Mouse (Mus musculus) adrenal gland, adult 2 months (tissue): ENCODE results near the gene Olfr1153. TPM values are rescaled to one million over a fixed set of nuclear protein-coding genes. Genes with fewer than 3 reads are reported as not detected.

Experiments used
- DNase-seq: peaks from one replicate; pipeline ENCODE4 v3.0.0; 2021
- long read RNA-seq: library from polyadenylated mRNA; stranded (forward); transcript quantifications from one replicate; pipeline ENCODE4 v2.0.0, GENCODE M21; 2021
- polyA plus RNA-seq: library from polyadenylated mRNA; depleted of rRNA; stranded (reverse); fragments of >200 nt; gene quantifications from 2 replicates; pipeline ENCODE4 v1.2.3, GENCODE M21; 2012; rRNA removed
- total RNA-seq, 2 experiments: library from RNA; stranded (reverse); gene quantifications; 2 replicates each; pipeline ENCODE4 v1.2.3; 2021

The Olfr1153 gene
- total RNA-seq = not detected
- not detected in 2 replicates for polyA plus RNA-seq
- long read RNA-seq = 0 reads

- DNase-seq = no peak
Measured at GRCm38 (mm10) chr2:87894662-87895061, at the start of gene Olfr1153. TSS of gene Olfr1153 (plus strand) at chr2:87894962.

DNA sequence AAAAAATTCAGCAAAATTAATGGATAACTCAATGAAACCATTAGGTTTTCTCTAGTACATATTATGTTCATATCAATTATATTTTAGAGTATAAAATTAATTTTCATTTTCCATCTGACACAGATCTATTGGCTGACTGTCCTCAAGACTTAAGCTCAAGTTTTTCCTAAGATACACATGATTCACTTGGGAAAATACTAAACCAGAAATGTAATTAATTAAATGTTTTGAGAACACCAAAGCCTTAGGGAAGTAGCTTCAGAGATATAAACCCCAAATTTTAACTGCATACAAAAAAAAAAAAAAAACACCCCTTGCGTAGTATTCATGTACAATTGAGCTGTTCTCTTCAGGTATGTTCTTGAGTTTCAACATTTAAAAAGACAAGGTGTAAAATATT lies 39.2 kb upstream of the Olfr1153 start, which contains the start of gene Olfr1151:
Olfr1151 (plus strand) TSS at position 301 of the 400 bp plus-strand sequence.
- DNase-seq = no peak

- DNase-seq = no peak
Measured at GRCm38 (mm10) chr2:87866192-87866591, 28.6 kb upstream of the Olfr1153 start, which contains the start of gene Olfr1152. TSS of gene Olfr1152 (plus strand) at chr2:87866492.

- DNase-seq = no peak
Measured at GRCm38 (mm10) chr2:87905066-87905465, 10.3 kb downstream of the Olfr1153 start, which contains the start of gene Olfr1154. TSS of gene Olfr1154 (minus strand) at chr2:87905166.

GRCm38 (mm10) chr2:87945037-87945436 lies 50.3 kb downstream of the Olfr1153 start, which contains the start of gene Olfr1155:
TSS of gene Olfr1155 (minus strand) at chr2:87945137.
- no peak for DNase-seq

Other genes with a start within 250 kb of the Olfr1153 start
- not detected for gene Olfr1133, start 247.6 kb upstream of the Olfr1153 start, total RNA-seq
- not detected in 2 replicates for gene Olfr1133, start 247.6 kb upstream of the Olfr1153 start, polyA plus RNA-seq
- not detected for gene Olfr1134, start 236.5 kb upstream of the Olfr1153 start, total RNA-seq
- not detected in 2 replicates for gene Olfr1134, start 236.5 kb upstream of the Olfr1153 start, polyA plus RNA-seq
- not detected for gene Olfr1135, start 221.3 kb upstream of the Olfr1153 start, total RNA-seq
- gene Olfr1135, start 221.3 kb upstream of the Olfr1153 start, polyA plus RNA-seq = not detected in 2 replicates
- not detected for gene Olfr1136, start 201.0 kb upstream of the Olfr1153 start, total RNA-seq
- not detected in 2 replicates for gene Olfr1136, start 201.0 kb upstream of the Olfr1153 start, polyA plus RNA-seq
- gene Olfr1137, start 181.8 kb upstream of the Olfr1153 start, total RNA-seq = not detected
- not detected in 2 replicates for gene Olfr1137, start 181.8 kb upstream of the Olfr1153 start, polyA plus RNA-seq
- not detected for gene Olfr1138, start 155.0 kb upstream of the Olfr1153 start, total RNA-seq
- not detected in 2 replicates for gene Olfr1138, start 155.0 kb upstream of the Olfr1153 start, polyA plus RNA-seq
- not detected for gene Olfr1140, start 151.2 kb upstream of the Olfr1153 start, total RNA-seq
- gene Olfr1140, start 151.2 kb upstream of the Olfr1153 start, polyA plus RNA-seq = not detected in 2 replicates
- gene Olfr1141, start 141.0 kb upstream of the Olfr1153 start, total RNA-seq = not detected
- not detected in 2 replicates for gene Olfr1141, start 141.0 kb upstream of the Olfr1153 start, polyA plus RNA-seq
- not detected for gene Olfr152, start 115.5 kb upstream of the Olfr1153 start, total RNA-seq
- not detected in 2 replicates for gene Olfr152, start 115.5 kb upstream of the Olfr1153 start, polyA plus RNA-seq
- gene Olfr1143, start 94.4 kb upstream of the Olfr1153 start, total RNA-seq = not detected
- gene Olfr1143, start 94.4 kb upstream of the Olfr1153 start, polyA plus RNA-seq = not detected in 2 replicates
- not detected for gene Olfr1145, start 85.1 kb upstream of the Olfr1153 start, total RNA-seq
- gene Olfr1145, start 85.1 kb upstream of the Olfr1153 start, polyA plus RNA-seq = not detected in 2 replicates
- gene Olfr1148, start 64.4 kb upstream of the Olfr1153 start, total RNA-seq = not detected
- gene Olfr1148, start 64.4 kb upstream of the Olfr1153 start, polyA plus RNA-seq = not detected in 2 replicates
- gene Olfr1150-ps1, start 51.0 kb upstream of the Olfr1153 start, total RNA-seq = not detected
- gene Olfr1150-ps1, start 51.0 kb upstream of the Olfr1153 start, polyA plus RNA-seq = not detected in 2 replicates
- not detected for gene Olfr1151, start 39.1 kb upstream of the Olfr1153 start, total RNA-seq
- gene Olfr1151, start 39.1 kb upstream of the Olfr1153 start, polyA plus RNA-seq = not detected in 2 replicates
- gene Olfr1152, start 28.5 kb upstream of the Olfr1153 start, total RNA-seq = not detected
- not detected in 2 replicates for gene Olfr1152, start 28.5 kb upstream of the Olfr1153 start, polyA plus RNA-seq
- gene Olfr1154, start 10.2 kb downstream of the Olfr1153 start, total RNA-seq = not detected
- not detected in 2 replicates for gene Olfr1154, start 10.2 kb downstream of the Olfr1153 start, polyA plus RNA-seq
- gene Olfr1155, start 50.2 kb downstream of the Olfr1153 start, total RNA-seq = not detected
- not detected in 2 replicates for gene Olfr1155, start 50.2 kb downstream of the Olfr1153 start, polyA plus RNA-seq
- gene Olfr1156, start 58.1 kb downstream of the Olfr1153 start, total RNA-seq = not detected
- gene Olfr1156, start 58.1 kb downstream of the Olfr1153 start, polyA plus RNA-seq = not detected in 2 replicates
- gene Olfr1157, start 73.3 kb downstream of the Olfr1153 start, total RNA-seq = not detected
- not detected in 2 replicates for gene Olfr1157, start 73.3 kb downstream of the Olfr1153 start, polyA plus RNA-seq
- not detected for gene Olfr74, start 79.7 kb downstream of the Olfr1153 start, total RNA-seq
- not detected in 2 replicates for gene Olfr74, start 79.7 kb downstream of the Olfr1153 start, polyA plus RNA-seq
- not detected for gene Olfr1158, start 95.2 kb downstream of the Olfr1153 start, total RNA-seq
- not detected in 2 replicates for gene Olfr1158, start 95.2 kb downstream of the Olfr1153 start, polyA plus RNA-seq
- not detected for gene Olfr1160, start 113.3 kb downstream of the Olfr1153 start, total RNA-seq
- not detected in 2 replicates for gene Olfr1160, start 113.3 kb downstream of the Olfr1153 start, polyA plus RNA-seq
- not detected for gene Olfr1161, start 127.8 kb downstream of the Olfr1153 start, total RNA-seq
- gene Olfr1161, start 127.8 kb downstream of the Olfr1153 start, polyA plus RNA-seq = not detected in 2 replicates
- not detected for gene Olfr73, start 142.7 kb downstream of the Olfr1153 start, total RNA-seq
- not detected in 2 replicates for gene Olfr73, start 142.7 kb downstream of the Olfr1153 start, polyA plus RNA-seq
- gene Olfr1162, start 156.2 kb downstream of the Olfr1153 start, total RNA-seq = not detected
- not detected in 2 replicates for gene Olfr1162, start 156.2 kb downstream of the Olfr1153 start, polyA plus RNA-seq
- gene Olfr1163, start 176.9 kb downstream of the Olfr1153 start, total RNA-seq = not detected
- gene Olfr1163, start 176.9 kb downstream of the Olfr1153 start, polyA plus RNA-seq = not detected in 2 replicates
- gene Olfr1164, start 199.0 kb downstream of the Olfr1153 start, total RNA-seq = not detected
- gene Olfr1164, start 199.0 kb downstream of the Olfr1153 start, polyA plus RNA-seq = not detected in 2 replicates
- gene Olfr1166, start 233.3 kb downstream of the Olfr1153 start, total RNA-seq = not detected
- not detected in 2 replicates for gene Olfr1166, start 233.3 kb downstream of the Olfr1153 start, polyA plus RNA-seq